Mouse (Mus musculus) lung, postnatal 0 days (tissue): ENCODE data around the gene Sh3pxd2a. TPM values are rescaled to one million over a fixed set of nuclear protein-coding genes. Genes with fewer than 3 reads are reported as not detected.

Experiments
- ATAC-seq: fragments of 200-750 bp; cut with Nextera tagmentation; 2 replicates; pipeline ENCODE4 v1.8.0; 2017; ENCODE audit warnings: moderate library complexity
- DNase-seq: peaks from one replicate; pipeline ENCODE4 v3.0.0-alpha.2; 2016; ENCODE audit warnings: low spot score
- H3K27ac ChIP-seq: fragments of 300-500 bp; sonication (generic); 2 replicates; pipeline ENCODE4 v1.5.1; 2014; ENCODE audit warnings: antibody characterized with exemption, mild to moderate bottlenecking, low read length, mixed read lengths
- H3K27me3 ChIP-seq: fragments of 300-500 bp; sonication (generic); replicated peaks from 2 replicates; pipeline ENCODE4 v1.6.1; 2014; ENCODE audit warnings: low read length, mixed read lengths; ENCODE audit not compliant: insufficient read depth
- H3K36me3 ChIP-seq: fragments of 300-500 bp; sonication (generic); 2 replicates; pipeline ENCODE4 v1.6.1; 2014; ENCODE audit warnings: low read length, mixed read lengths; ENCODE audit not compliant: insufficient read depth
- H3K4me1 ChIP-seq: fragments of 300-500 bp; sonication (generic); 2 replicates; pipeline ENCODE4 v1.6.1; 2014; ENCODE audit warnings: antibody characterized with exemption, low read depth, low read length, mixed read lengths; ENCODE audit not compliant: insufficient read depth
- H3K4me2 ChIP-seq: fragments of 300-500 bp; sonication (generic); replicated peaks from 2 replicates; pipeline ENCODE4 v1.6.1; 2014; ENCODE audit warnings: low read depth, mild to moderate bottlenecking, low read length, moderate library complexity, mixed read lengths
- H3K4me3 ChIP-seq: fragments of 300-500 bp; sonication (generic); 2 replicates; pipeline ENCODE4 v1.5.1; 2014; ENCODE audit warnings: low read depth, low read length
- H3K9ac ChIP-seq: fragments of 300-500 bp; sonication (generic); replicated peaks from 2 replicates; pipeline ENCODE4 v1.6.1; 2014; ENCODE audit warnings: low read depth, mild to moderate bottlenecking
- H3K9me3 ChIP-seq: fragments of 300-500 bp; sonication (generic); 2 replicates; pipeline ENCODE4 v1.6.1; 2016; ENCODE audit warnings: low read length, mixed read lengths
- CTCF ChIP-seq: IDR thresholded peaks from 2 replicates; pipeline ENCODE4 v1.5.1; 2016; ENCODE audit warnings: antibody characterized with exemption, mild to moderate bottlenecking
- EP300 ChIP-seq: IDR thresholded peaks from 2 replicates; pipeline ENCODE4 v1.6.1; 2016; ENCODE audit warnings: antibody characterized with exemption, mild to moderate bottlenecking, control low read depth
- WGBS: fragments of 180-500 bp; shearing (Covaris S2); extraction: QIAGEN DNeasy Blood & Tissue Kit; methylation state at CpG from one replicate; pipeline ENCODE4 v1.1.7; 2014; 5-methylcytosine and 5-hydroxymethylcytosine counted together
- polyA plus RNA-seq: library from polyadenylated mRNA; unstranded; fragments of >200 nt; fragmentation: Nextera tagmentation; extraction: Ambion mirVana; gene quantifications from 2 replicates; pipeline ENCODE4 v1.2.1, GENCODE M21; 2015

Sh3pxd2a gene
- polyA plus RNA-seq, 1 experiment from 2014 or later: 5.6 TPM

DNA sequence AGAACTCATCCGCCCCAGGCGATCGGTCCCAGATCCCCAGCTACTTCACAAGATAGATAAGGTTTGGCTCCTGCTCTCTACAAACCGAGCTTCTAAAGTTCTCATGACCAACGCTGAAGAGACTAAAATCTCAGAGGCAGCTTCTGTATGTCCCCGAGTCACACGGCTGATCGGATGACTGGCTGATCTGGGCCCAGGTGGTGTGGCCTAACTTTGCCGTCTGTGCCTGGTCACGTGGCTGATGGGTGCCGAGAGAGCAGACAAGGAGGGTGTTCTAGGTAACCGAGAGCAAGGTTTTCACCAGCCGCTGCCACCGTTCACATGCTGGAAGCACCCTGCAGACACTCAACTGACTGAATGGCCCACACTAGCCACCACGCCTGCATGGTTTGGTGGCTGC, 83.2 kb downstream of the Sh3pxd2a start:
- TF ChIP-seq CTCF (no peak), EP300 (no peak)
- DNase-seq: no peak
- H3K27ac ChIP-seq: no peak overlapping the region
- no peak for ATAC-seq
- H3K9me3 ChIP-seq: no peaks in the 10 kb centered on the region
- H3K27me3 ChIP-seq: no peaks in the 10 kb centered on the region
- H3K4me3 ChIP-seq: no peak overlapping the region
- no peaks in the 10 kb centered on the region for H3K4me1 ChIP-seq
- no peaks in the 10 kb centered on the region for H3K36me3 ChIP-seq
- WGBS: 91% methylated on average over 15 of the region's 15 CpGs
- no peak overlapping the region for H3K4me2 ChIP-seq
- H3K9ac ChIP-seq: no peak overlapping the region

DNA sequence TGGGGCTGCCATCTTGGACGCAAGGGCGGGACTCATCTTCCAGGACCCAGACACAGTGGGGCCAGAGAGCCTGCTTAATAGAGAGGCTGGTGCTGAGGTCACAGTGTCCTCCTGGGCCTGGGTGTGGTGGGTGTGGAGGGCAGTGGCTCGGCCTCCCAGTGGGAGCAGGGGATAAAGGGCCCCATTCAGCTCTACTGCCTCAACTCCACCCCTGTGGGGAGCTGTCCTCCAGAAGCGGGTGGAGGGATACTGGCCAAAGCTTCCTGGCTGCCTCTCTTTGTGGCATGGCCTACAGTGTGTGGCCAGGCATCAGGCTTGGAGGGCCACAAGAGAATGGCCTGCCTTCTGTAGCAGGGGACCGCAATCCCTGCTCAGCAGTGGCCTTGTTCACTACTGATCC, 85.1 kb downstream of the Sh3pxd2a start:
- no peak overlapping the region for H3K9ac ChIP-seq
- no peaks in the 10 kb centered on the region for H3K36me3 ChIP-seq
- no peak overlapping the region for H3K4me2 ChIP-seq
- H3K4me3 ChIP-seq: no peak overlapping the region
- no peaks in the 10 kb centered on the region for H3K27me3 ChIP-seq
- DNase-seq (no peak), ATAC-seq (peak; percentile 43; the same call in 1 of the 2 replicates)
- no peaks in the 10 kb centered on the region for H3K4me1 ChIP-seq
- no peaks in the 10 kb centered on the region for H3K9me3 ChIP-seq
- WGBS: 73% methylated on average over 5 of the region's 5 CpGs
- TF ChIP-seq CTCF: no peak
- TF ChIP-seq EP300: no peak
- no peak overlapping the region for H3K27ac ChIP-seq

DNA sequence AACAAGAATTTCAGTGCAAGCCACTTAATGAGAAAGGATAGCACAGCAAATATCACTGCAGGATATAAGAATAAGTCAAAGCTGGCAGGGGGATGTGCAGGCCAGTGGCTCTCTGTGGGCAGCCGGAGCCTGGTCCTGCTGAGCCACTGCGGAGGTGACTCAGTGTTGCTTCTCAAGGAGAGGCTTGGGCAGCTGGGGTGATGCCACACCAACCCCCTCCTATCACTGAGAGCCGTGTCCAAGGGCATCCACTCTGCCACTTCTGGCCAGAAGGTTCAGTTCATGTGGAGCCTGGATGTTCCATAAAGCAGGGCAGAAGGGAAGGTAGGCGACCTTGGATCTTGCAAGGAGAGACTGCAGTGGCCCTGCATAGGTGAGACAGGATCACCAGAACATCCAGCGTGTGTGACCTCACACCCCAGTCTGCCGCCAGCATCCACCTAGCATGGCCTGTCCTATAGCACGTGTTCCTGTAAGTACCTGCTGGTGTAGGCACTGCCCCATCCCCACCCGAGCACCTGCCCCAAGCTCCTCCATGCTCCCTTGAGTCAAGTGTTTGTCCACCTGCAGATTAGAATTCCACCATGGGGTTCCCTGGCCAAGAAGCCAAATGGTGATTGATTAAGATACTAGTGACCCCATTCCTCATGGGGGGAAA, 89.2 kb downstream of the Sh3pxd2a start:
- H3K27ac ChIP-seq: no peak overlapping the region
- no peak overlapping the region for H3K4me2 ChIP-seq
- H3K4me3 ChIP-seq: no peak overlapping the region
- H3K9ac ChIP-seq: no peak overlapping the region
- H3K4me1 ChIP-seq: no peaks in the 10 kb centered on the region
- H3K36me3 ChIP-seq: no peaks in the 10 kb centered on the region
- no peaks in the 10 kb centered on the region for H3K27me3 ChIP-seq
- TF ChIP-seq CTCF (no peak), EP300 (no peak)
- DNase-seq: no peak
- WGBS: 81% methylated on average over 8 of the region's 8 CpGs
- H3K9me3 ChIP-seq: no peaks in the 10 kb centered on the region
- ATAC-seq: no peak

DNA sequence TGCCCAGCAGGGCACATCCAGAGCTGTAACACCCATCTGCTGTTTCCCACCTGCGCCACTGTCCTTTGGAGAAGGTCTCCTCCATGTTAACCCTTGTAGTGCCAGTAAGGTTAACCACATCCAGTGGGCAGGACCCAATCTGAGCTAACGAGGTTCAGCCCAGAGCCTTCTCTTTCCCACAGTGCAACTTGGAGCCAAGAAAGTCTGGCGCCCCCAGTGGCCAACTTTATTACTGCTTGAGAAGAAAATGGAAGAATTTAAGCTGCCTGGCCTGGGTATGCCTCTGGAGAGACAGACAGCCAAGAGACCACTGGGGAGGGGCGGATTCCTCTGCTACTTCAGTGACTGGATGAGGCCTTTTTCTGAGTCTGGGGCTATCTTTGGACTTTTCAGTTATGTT, 89.8 kb downstream of the Sh3pxd2a start:
- DNase-seq: peak; percentile 50
- no peaks in the 10 kb centered on the region for H3K9me3 ChIP-seq
- peak; percentile 80 for TF ChIP-seq CTCF
- TF ChIP-seq EP300: no peak
- no peaks in the 10 kb centered on the region for H3K36me3 ChIP-seq
- no peak overlapping the region for H3K27ac ChIP-seq
- no peaks in the 10 kb centered on the region for H3K27me3 ChIP-seq
- H3K4me1 ChIP-seq: no peaks in the 10 kb centered on the region
- ATAC-seq: peak; percentile 34; the same call in 1 of the 2 replicates
- H3K4me2 ChIP-seq: no peak overlapping the region
- H3K9ac ChIP-seq: no peak overlapping the region
- no peak overlapping the region for H3K4me3 ChIP-seq
- 47% methylated on average over 4 of the region's 4 CpGs for WGBS

DNA sequence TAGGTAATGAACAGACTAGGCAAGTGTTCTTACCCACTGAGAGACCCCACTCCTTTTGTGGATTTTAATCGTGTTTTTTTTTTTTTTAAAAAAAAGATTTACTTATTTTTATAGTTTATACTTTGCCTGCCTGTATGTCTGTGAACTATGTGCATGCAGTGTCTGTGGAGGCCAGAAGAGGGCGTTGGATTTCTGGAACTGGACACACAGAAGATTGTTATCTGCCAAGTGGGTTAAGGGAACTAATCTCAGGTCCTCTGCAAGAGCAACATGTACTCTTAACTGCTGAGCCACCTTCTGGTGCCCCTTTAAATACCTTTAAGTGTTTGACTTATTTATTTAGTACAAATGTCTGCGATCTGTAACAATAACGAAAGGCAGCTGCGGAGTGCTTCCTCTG, 92.2 kb downstream of the Sh3pxd2a start:
- H3K36me3 ChIP-seq: no peaks in the 10 kb centered on the region
- no peak for DNase-seq
- 41% methylated on average over 5 of the region's 5 CpGs for WGBS

DNA sequence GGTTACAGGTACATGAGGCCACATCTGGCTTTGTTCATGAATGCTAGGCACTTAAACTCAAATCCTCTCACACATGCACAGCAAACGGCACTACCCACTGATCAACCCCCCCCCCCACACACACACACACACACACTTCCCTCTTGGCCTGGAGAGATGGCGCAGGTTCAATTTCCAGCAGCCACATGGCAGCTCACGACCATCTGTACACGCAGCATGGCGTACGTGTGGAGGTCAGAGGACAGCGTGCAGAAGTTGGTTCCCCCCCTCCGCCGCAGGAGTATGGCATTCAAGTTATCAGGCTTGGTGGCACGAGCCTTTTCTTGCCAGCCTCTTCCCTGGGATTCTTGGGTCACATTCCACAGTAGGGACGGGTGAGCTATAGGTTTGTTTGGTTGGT, 92.7 kb downstream of the Sh3pxd2a start:
- no peak overlapping the region for H3K4me2 ChIP-seq
- no peak for ATAC-seq
- no peak overlapping the region for H3K27ac ChIP-seq
- H3K9ac ChIP-seq: no peak overlapping the region
- no peaks in the 10 kb centered on the region for H3K27me3 ChIP-seq
- WGBS: 80% methylated on average over 11 of the region's 11 CpGs
- no peaks in the 10 kb centered on the region for H3K36me3 ChIP-seq
- no peak overlapping the region for H3K4me3 ChIP-seq
- no peak for DNase-seq
- H3K4me1 ChIP-seq: no peaks in the 10 kb centered on the region; the same call in 1 of the 2 replicates
- TF ChIP-seq CTCF: no peak
- no peak for TF ChIP-seq EP300
- no peaks in the 10 kb centered on the region for H3K9me3 ChIP-seq

More for the DNA sequence above, 92.2 kb downstream of the Sh3pxd2a start:
- H3K27ac ChIP-seq: no peak overlapping the region
- no peak overlapping the region for H3K4me3 ChIP-seq
- no peak overlapping the region for H3K9ac ChIP-seq
- no peak for ATAC-seq
- H3K4me2 ChIP-seq: no peak overlapping the region
- no peaks in the 10 kb centered on the region; the same call in 1 of the 2 replicates for H3K4me1 ChIP-seq
- no peaks in the 10 kb centered on the region for H3K27me3 ChIP-seq
- no peak for TF ChIP-seq EP300
- peak; percentile 37; the same call in 1 of the 2 replicates for TF ChIP-seq CTCF
- no peaks in the 10 kb centered on the region for H3K9me3 ChIP-seq
